Mouse (Mus musculus): Measurements from ENCODE around the gene Dapk1. TPM values are rescaled to one million over a fixed set of nuclear protein-coding genes. Genes with fewer than 3 reads are reported as not detected.

Gene Dapk1
- polyA plus RNA-seq, 1 experiment from 2014 or later = 22.8 TPM

GRCm38 (mm10) chr13:60619723-60620122 lies 18.0 kb downstream of the Dapk1 start:
- Histone ChIP-seq H3K4me2 (no peak overlapping the region), H3K4me3 (no peak overlapping the region), H3K36me3 (no peaks in the 10 kb centered on the region), H3K9me3 (no peaks in the 10 kb centered on the region), H3K9ac (no peak overlapping the region), H3K27me3 (no peaks in the 10 kb centered on the region), H3K27ac (no peak overlapping the region), H3K4me1 (peaks cover 31% of the 10 kb centered on the region)
- WGBS = 51% methylated on average over 6 of the region's 6 CpGs
- ATAC-seq (ENCODE audit: insufficient number of reproducible peaks, low FRiP score, low TSS enrichment, low read depth) = no peak

DNA sequence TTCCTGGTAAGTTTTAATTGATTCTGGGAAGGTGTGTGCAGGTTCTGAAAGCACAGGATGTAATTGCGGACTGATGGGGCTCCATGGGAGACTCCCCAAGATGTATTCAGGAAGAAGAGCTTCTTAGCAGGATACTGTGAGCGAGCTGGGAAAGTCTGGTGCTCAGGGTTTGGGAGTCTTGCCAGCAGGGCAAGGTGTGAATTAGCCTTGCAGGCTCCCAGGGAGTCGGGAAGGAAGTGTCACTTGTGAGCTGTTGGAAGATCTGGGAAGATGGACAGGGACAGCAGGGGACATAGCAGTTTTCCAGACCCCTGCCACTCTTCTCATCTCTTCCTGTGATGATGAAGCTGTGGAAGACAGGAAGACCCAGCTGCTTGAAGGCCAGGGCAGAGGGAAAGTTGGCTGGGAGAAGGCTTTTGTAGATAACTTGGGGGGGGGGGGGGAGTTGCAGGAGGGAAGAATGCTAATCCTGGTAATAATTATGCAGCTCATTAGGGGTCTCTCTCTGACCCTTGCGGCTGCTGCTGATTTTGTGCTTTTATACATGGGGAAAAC lies 19.7 kb downstream of the Dapk1 start:
- Histone ChIP-seq H3K9me3 (no peaks in the 10 kb centered on the region), H3K27ac (no peak overlapping the region), H3K27me3 (no peaks in the 10 kb centered on the region), H3K4me2 (no peak overlapping the region), H3K4me3 (no peak overlapping the region), H3K36me3 (no peaks in the 10 kb centered on the region), H3K4me1 (peaks cover 34% of the 10 kb centered on the region), H3K9ac (no peak overlapping the region)
- WGBS = 31% methylated on average over 4 of the region's 4 CpGs
- ATAC-seq (ENCODE audit: insufficient number of reproducible peaks, low FRiP score, low TSS enrichment, low read depth) = no peak

DNA sequence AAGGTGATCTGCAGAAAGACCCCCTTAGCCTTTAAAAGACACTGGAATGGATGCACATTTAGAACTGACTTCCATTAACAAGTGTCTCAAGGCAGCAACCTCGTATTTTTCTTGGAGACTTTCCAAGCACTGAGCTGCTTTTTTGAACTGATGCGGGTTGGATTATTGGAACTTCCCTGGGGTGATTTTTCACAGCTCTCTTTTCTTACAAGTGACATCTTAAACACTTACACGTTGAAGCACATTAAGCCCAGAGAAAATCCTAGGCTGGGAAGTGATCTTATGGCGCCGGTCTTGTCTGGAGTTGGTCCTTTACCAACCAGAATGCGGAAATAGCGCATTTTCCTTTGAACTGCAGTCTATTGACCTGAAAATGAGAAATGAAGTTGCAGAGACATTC lies 23.8 kb downstream of the Dapk1 start:
- Histone ChIP-seq H3K9me3 (no peaks in the 10 kb centered on the region), H3K4me3 (no peak overlapping the region), H3K4me2 (no peak overlapping the region), H3K36me3 (no peaks in the 10 kb centered on the region), H3K9ac (no peak overlapping the region), H3K4me1 (peaks cover 12% of the 10 kb centered on the region), H3K27me3 (no peaks in the 10 kb centered on the region), H3K27ac (0 out of 2 replicates have a peak overlapping the region, but pooled peaks have one; percentile 47)
- WGBS = 31% methylated on average over 7 of the region's 7 CpGs
- no peak for ATAC-seq (ENCODE audit: insufficient number of reproducible peaks, low FRiP score, low TSS enrichment, low read depth)

- Histone ChIP-seq H3K36me3 (no peaks in the 10 kb centered on the region), H3K27me3 (no peaks in the 10 kb centered on the region), H3K4me3 (no peak overlapping the region), H3K27ac (no peak overlapping the region), H3K9ac (no peak overlapping the region), H3K4me1 (peaks cover 3% of the 10 kb centered on the region; the same call in 1 of the 2 replicates), H3K9me3 (no peaks in the 10 kb centered on the region), H3K4me2 (no peak overlapping the region)
- no peak for ATAC-seq (ENCODE audit: insufficient number of reproducible peaks, low FRiP score, low TSS enrichment, low read depth)
- 55% methylated on average over 15 of the region's 15 CpGs for whole genome bisulfite sequencing
Measured at GRCm38 (mm10) chr13:60627843-60628656, 26.3 kb downstream of the Dapk1 start.

- Histone ChIP-seq H3K4me3 (no peak overlapping the region), H3K36me3 (no peaks in the 10 kb centered on the region), H3K9me3 (no peaks in the 10 kb centered on the region), H3K4me1 (peaks cover 5% of the 10 kb centered on the region; the same call in 1 of the 2 replicates), H3K27me3 (no peaks in the 10 kb centered on the region), H3K27ac (no peak overlapping the region), H3K9ac (no peak overlapping the region), H3K4me2 (no peak overlapping the region)
- WGBS = 24% methylated on average over 2 of the region's 2 CpGs
- no peak for ATAC-seq (ENCODE audit: insufficient number of reproducible peaks, low FRiP score, low TSS enrichment, low read depth)
Measured at GRCm38 (mm10) chr13:60628657-60628950, 26.9 kb downstream of the Dapk1 start.

- no peaks in the 10 kb centered on the region for H3K9me3 ChIP-seq
- 77% methylated on average over 9 of the region's 9 CpGs for WGBS
- no peak overlapping the region for H3K27ac ChIP-seq
- no peak overlapping the region for H3K9ac ChIP-seq
- H3K36me3 ChIP-seq = no peaks in the 10 kb centered on the region
- no peak overlapping the region for H3K4me2 ChIP-seq
- ATAC-seq (ENCODE audit: insufficient number of reproducible peaks, low FRiP score, low TSS enrichment, low read depth) = no peak
- H3K4me3 ChIP-seq = no peak overlapping the region
- H3K27me3 ChIP-seq = no peaks in the 10 kb centered on the region
- peaks cover 11% of the 10 kb centered on the region for H3K4me1 ChIP-seq
Measured at GRCm38 (mm10) chr13:60629419-60629818, 27.7 kb downstream of the Dapk1 start.

- H3K36me3 ChIP-seq = no peaks in the 10 kb centered on the region
- no peaks in the 10 kb centered on the region for H3K9me3 ChIP-seq
- no peak overlapping the region for H3K9ac ChIP-seq
- H3K4me3 ChIP-seq = no peak overlapping the region
- ATAC-seq (ENCODE audit: insufficient number of reproducible peaks, low FRiP score, low TSS enrichment, low read depth) = no peak
- H3K27me3 ChIP-seq = no peaks in the 10 kb centered on the region
- H3K4me2 ChIP-seq = no peak overlapping the region
- H3K27ac ChIP-seq = no peak overlapping the region
- 25% methylated on average over 6 of the region's 6 CpGs for WGBS
- H3K4me1 ChIP-seq = peaks cover 8% of the 10 kb centered on the region; the same call in 1 of the 2 replicates
Measured at GRCm38 (mm10) chr13:60633945-60634344, 32.2 kb downstream of the Dapk1 start.

DNA sequence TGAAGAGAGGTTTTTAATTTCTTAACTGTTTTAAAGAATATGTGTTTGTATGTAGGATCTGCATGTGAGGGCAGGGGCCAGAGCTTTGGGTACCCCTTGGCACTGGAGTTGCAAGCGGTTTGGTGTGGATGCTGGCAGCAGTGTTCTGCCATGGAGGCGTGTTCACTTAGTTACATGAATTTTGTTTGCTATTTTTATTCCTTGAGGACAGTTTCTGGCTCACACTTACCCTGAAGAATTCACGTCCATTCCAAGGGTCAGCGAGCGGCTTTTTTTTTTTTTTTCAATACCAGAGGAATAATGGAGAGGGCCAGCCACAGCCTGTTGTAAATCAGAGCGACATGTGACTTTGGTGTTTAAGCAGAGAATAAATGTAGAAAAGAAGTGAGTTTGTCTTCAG lies 33.9 kb downstream of the Dapk1 start:
- Histone ChIP-seq H3K9ac (no peak overlapping the region), H3K9me3 (no peaks in the 10 kb centered on the region), H3K4me2 (no peak overlapping the region), H3K27ac (no peak overlapping the region), H3K36me3 (no peaks in the 10 kb centered on the region), H3K27me3 (no peaks in the 10 kb centered on the region), H3K4me3 (no peak overlapping the region), H3K4me1 (peaks cover 8% of the 10 kb centered on the region; the same call in 1 of the 2 replicates)
- ATAC-seq (ENCODE audit: insufficient number of reproducible peaks, low FRiP score, low TSS enrichment, low read depth) = no peak
- WGBS = 66% methylated on average over 6 of the region's 6 CpGs

DNA sequence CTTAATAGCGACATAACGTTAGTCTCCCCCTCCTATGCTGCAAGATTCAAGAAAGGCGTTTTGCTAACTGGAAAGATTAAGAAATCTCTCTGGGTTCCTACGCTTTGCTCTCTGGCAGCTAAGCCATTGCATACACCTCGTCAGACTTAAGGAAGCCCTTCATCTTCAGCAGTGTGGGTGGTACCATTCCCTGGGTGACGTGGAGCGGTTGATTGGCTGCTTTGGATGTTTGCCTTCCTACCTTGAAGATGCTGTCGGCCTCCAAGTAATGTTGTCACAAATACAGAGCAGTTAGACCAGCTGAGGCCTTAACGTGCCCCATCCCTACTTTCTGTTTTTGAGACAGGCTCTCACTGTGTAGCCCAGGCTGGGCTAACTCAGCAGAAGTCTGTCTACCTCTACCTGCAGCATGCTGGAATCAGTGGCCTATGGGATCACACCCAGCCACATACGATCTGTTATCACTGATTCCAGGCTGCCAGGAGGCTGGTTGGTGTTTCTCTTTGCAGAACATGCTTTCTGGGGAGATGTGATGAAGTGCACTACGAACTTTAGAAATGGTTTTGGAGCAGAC lies 37.8 kb downstream of the Dapk1 start:
- ATAC-seq (ENCODE audit: insufficient number of reproducible peaks, low FRiP score, low TSS enrichment, low read depth) = no peak
- H3K36me3 ChIP-seq = no peaks in the 10 kb centered on the region
- H3K9ac ChIP-seq = no peak overlapping the region
- no peaks in the 10 kb centered on the region for H3K27me3 ChIP-seq
- no peaks in the 10 kb centered on the region for H3K9me3 ChIP-seq
- H3K4me1 ChIP-seq = no peaks in the 10 kb centered on the region; the same call in 1 of the 2 replicates
- no peak overlapping the region for H3K4me2 ChIP-seq
- H3K4me3 ChIP-seq = no peak overlapping the region
- WGBS = 82% methylated on average over 11 of the region's 11 CpGs
- no peak overlapping the region for H3K27ac ChIP-seq

DNA sequence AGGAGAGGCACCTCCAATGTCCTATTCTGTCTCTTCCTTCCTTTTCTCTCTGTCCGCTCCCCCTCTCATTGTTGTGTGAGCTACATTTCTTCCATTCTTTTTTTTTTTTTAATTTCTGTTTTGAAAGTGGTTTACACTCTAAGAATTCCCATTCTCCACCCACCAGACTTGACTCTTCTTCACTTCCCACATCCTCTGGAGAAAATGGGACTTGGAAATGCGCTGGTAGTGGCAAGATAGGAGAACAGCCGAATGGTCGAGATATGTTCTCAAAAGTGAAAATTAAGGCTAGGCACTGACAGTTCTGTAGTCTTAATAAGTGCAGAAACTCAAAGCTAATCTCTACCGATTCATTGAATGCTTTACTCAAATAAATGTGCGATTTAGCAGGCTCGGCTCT lies 38.7 kb downstream of the Dapk1 start:
- Histone ChIP-seq H3K27ac (no peak overlapping the region), H3K4me3 (no peak overlapping the region), H3K36me3 (no peaks in the 10 kb centered on the region), H3K4me1 (no peaks in the 10 kb centered on the region; the same call in 1 of the 2 replicates), H3K9me3 (no peaks in the 10 kb centered on the region), H3K4me2 (no peak overlapping the region), H3K27me3 (no peaks in the 10 kb centered on the region), H3K9ac (no peak overlapping the region)
- no peak for ATAC-seq (ENCODE audit: insufficient number of reproducible peaks, low FRiP score, low TSS enrichment, low read depth)
- 90% methylated on average over 7 of the region's 7 CpGs for WGBS

- no peak overlapping the region for H3K27ac ChIP-seq
- H3K27me3 ChIP-seq = no peaks in the 10 kb centered on the region
- WGBS = 67% methylated on average over 5 of the region's 5 CpGs
- no peaks in the 10 kb centered on the region for H3K4me1 ChIP-seq
- no peak overlapping the region for H3K4me2 ChIP-seq
- no peak for ATAC-seq (ENCODE audit: insufficient number of reproducible peaks, low FRiP score, low TSS enrichment, low read depth)
- no peaks in the 10 kb centered on the region for H3K9me3 ChIP-seq
- 0 out of 2 replicates have a peak, but pooled peaks cover 2% of the 10 kb centered on the region for H3K36me3 ChIP-seq
- H3K4me3 ChIP-seq = no peak overlapping the region
- H3K9ac ChIP-seq = no peak overlapping the region
Measured at GRCm38 (mm10) chr13:60644457-60644889, 42.7 kb downstream of the Dapk1 start.

DNA sequence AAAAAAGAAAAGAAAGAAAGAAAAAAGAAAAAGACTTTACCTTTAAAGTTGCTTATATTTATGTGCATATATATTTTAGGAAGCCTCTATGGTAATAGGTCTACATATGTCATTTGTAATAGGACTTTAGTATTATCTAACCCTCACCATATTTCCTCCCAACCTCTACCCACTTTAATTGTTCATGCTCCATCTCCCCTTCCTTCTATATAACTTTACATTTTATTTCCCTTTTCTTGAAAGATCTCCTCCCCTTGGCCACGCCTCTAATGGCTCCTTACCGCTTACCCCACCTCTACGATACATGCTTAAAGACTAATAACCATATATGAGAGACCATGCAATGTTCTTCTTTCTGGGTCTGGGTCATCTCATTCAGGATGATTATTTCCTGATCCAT lies 45.0 kb downstream of the Dapk1 start:
- H3K4me2 ChIP-seq = no peak overlapping the region
- 97% methylated on average over 3 of the region's 3 CpGs for WGBS

More for the DNA sequence above, 45.0 kb downstream of the Dapk1 start:
- H3K9me3 ChIP-seq = no peaks in the 10 kb centered on the region
- no peak overlapping the region for H3K27ac ChIP-seq
- 0 out of 2 replicates have a peak, but pooled peaks cover 2% of the 10 kb centered on the region for H3K36me3 ChIP-seq
- no peak overlapping the region for H3K4me3 ChIP-seq
- H3K9ac ChIP-seq = no peak overlapping the region
- ATAC-seq (ENCODE audit: insufficient number of reproducible peaks, low FRiP score, low TSS enrichment, low read depth) = no peak
- no peaks in the 10 kb centered on the region for H3K27me3 ChIP-seq
- H3K4me1 ChIP-seq = no peaks in the 10 kb centered on the region
